ENCODE assay signal across 6 mouse cellular contexts in the genomic region with DNA sequence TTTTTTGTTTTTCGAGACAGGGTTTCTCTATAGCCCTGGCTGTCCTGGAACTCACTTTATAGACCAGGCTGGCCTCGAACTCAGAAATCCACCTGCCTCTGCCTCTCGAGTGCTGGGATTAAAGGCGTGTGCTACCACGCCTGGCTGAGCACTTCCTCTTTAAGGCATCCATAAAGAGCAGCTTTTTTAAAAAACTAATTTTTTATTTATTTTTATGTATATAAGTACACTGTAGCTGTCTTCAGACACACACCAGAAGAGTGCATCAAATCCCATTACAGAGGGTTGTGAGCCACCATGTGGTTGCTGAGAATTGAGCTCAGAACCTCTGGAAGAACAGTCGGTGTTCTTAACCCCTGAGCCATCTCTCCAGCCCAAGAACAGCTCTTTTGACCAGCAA. TPM values are rescaled to one million over a fixed set of nuclear protein-coding genes. Genes with fewer than 3 reads are reported as not detected.
"Had no signal": no experiment of that assay in that cellular context is flagged by ENCODE, and none has a peak within 500 bp of the region (broad histone marks: within the 10 kb centered on the region; RNA-seq: fewer than 3 reads in every experiment).

No protein-coding gene starts in this region.

RNA-seq across cellular contexts. Expression of a gene that starts 44.7 kb away (rescaled TPM):
- total RNA-seq: megakaryocyte, adult 5-6 weeks; megakaryocyte-erythroid progenitor cell, adult 5-6 weeks; midbrain, postnatal 0 days; monocyte, adult 5-6 weeks; neutrophil, adult 5-6 weeks had no signal
- polyA plus RNA-seq: midbrain, postnatal 0 days; neural tube, embryonic 14.5 days had no signal
